Mouse (Mus musculus): ENCODE results near the gene Nudt8.
A peak's percentile ranks its signal among the peaks of the same experiment; 100 is the strongest.
"Not testable (repeated sequence)": the region's sequence is repeated elsewhere in the genome, so short reads cannot be mapped to it uniquely, and the experiment has no call there.

Gene Nudt8

GRCm38 (mm10) chr19:4000119-4000900, at the start of gene Nudt8, which contains the start of gene Gm49405:
Nudt8 (plus strand) TSS chr19:4000580.
Gm49405 (plus strand) TSS chr19:4000626.
- DNase-seq (ENCODE audit: low read depth, low spot score): peak; percentile 95

DNA sequence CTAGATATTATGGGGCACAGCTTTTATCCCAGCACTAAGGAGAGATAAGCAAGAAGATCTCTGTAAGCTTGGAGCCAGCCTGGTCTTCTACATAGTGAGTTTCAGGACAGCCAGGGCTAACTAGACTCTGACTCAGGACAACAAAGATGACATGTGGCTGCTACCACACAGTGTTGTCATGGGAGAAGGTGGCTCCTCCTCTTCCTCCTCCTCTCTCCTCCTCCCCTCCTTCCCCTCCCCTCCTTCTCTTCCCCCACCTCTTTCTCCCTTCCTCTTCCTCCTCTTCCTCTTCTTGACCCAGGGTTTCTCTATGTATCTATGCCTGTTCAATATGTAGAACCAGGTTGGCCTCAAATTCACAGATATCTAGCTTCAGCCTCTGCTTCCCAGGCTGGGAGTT, 48.9 kb upstream of the Nudt8 start:
- DNase-seq (ENCODE audit: low read depth, low spot score): no peak

- DNase-seq (ENCODE audit: low read depth, low spot score): no peak
Measured at GRCm38 (mm10) chr19:3952099-3952498, 48.3 kb upstream of the Nudt8 start.

DNA sequence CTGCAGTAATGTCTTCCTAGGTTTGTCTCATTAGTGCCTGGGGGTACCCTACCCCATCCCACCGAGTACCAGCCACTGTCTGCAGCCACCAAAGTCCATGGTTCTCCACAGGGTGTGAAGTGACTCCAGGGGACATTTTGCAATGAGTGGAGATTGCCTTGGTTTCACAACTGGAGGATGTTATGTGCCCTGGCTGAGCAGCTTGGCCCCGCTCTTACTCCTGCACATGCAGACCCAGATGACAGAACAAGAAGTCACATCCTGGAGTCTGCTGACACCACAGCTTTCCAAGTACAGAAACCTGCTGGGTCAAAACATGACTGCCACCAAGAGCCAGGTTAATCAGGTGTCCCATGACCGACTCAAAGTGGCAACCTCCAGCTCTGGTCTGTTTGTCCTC, 45.3 kb upstream of the Nudt8 start:
- DNase-seq (ENCODE audit: low read depth, low spot score): no peak

- no peak for DNase-seq (ENCODE audit: low read depth, low spot score)
Measured at GRCm38 (mm10) chr19:3955804-3956203, 44.6 kb upstream of the Nudt8 start.

GRCm38 (mm10) chr19:3957296-3958036, 42.9 kb upstream of the Nudt8 start:
- DNase-seq (ENCODE audit: low read depth, low spot score): not testable (repeated sequence)

DNA sequence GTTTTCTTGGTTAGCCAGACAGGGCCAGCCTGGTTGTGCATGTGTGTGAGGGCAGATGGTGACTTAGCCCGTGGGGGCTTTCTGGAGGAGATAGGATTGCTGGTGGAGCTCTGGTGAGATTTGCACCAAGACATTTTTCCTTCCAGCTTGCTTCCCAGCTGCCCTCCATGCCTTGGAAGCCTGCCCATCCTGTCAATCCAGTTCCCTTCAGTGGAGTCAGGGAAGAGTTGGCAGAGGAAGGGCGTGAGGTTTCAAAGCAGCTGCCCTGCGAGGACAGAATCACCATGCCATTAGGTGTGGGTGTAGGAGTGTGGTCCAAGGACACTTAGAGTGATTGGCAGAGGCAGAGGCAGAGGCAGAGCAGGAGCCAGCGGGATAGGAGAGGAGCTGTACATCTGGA, 41.9 kb upstream of the Nudt8 start, which contains the start of gene Aldh3b3:
Gene Aldh3b3, plus strand, starts transcription at position 176 of the 400 bp plus-strand sequence.
- no peak for DNase-seq (ENCODE audit: low read depth, low spot score)

DNA sequence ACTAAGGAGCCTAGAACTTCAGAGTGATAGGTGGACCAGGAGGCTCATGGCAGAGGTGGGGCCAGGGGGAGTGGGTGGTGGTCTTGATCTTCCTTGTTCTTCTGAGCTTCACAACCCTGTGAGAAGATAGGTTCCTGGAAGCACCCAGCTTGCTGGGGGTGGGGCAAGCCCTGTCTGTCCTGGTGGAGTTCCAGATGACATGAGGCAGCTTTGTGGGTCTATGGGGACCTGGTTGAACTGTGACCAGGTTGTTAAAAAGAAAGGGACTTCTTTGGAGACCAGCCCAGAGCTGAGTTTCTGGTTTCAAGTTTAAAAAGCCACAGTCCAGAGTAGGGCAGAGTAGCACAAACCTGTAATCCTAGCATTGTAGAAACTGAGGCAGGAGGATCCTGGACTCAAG, 41.4 kb upstream of the Nudt8 start:
- DNase-seq (ENCODE audit: low read depth, low spot score): no peak

GRCm38 (mm10) chr19:3960211-3960610, 40.2 kb upstream of the Nudt8 start:
- DNase-seq (ENCODE audit: low read depth, low spot score): no peak

- DNase-seq (ENCODE audit: low read depth, low spot score): not testable (repeated sequence)
Measured at GRCm38 (mm10) chr19:3961805-3962204, 38.6 kb upstream of the Nudt8 start.

DNA sequence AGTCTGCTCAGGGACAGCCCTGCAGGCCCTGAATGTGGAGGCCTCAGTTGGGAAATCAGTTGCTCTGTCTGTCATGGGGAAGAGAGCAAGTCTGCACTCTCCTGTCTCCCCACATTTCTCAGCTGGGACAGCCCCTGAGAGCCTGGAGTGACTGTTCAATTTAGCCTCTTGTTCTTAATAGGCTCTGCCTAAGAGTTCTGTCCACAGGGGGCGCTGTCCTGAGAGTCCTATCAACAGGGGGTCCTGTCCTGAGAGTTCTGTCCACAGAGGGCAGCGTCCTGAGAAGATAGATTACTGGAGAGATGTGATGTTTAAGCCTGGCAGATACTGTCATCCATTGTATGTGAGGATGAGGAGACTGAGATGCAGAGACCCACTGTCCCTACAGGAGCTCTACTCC, 37.9 kb upstream of the Nudt8 start:
- no peak for DNase-seq (ENCODE audit: low read depth, low spot score)

- DNase-seq (ENCODE audit: low read depth, low spot score): no peak
Measured at GRCm38 (mm10) chr19:3964030-3964429, 36.4 kb upstream of the Nudt8 start.

DNA sequence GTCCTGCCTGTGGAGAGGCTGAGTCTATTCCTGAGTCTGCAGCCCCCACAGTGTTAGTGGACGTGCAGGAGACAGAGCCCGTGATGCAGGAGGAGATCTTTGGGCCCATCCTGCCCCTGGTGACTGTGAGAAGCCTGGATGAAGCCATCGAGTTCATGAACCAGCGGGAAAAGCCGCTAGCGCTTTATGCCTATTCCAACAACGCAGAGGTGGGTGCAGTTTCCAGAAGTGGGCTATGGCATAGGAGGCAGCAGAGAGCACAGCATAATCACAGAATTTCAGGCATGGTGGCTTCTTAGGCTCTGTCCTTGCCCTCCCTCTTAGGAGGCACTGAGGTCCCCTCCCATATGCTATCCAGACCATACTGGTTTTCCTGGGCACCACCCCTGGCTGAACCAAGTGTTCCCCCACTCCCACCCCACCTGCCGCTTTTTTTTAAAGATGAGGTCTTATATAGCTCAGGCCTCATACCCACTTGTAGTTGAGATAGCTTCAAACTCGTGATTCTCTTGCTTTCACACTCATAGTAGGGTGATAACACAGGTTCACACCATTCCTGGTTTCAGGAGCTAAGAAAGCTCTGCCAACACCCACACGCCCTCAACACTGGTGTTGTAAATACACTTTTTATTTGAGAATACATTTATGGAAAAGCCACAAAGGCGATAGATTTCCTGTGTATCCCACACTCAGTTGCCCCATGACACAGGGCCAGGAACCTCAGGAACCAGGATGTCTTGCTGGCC, 33.9 kb upstream of the Nudt8 start:
- DNase-seq (ENCODE audit: low read depth, low spot score): no peak

GRCm38 (mm10) chr19:3967258-3967657, 33.1 kb upstream of the Nudt8 start:
- DNase-seq (ENCODE audit: low read depth, low spot score): no peak

DNA sequence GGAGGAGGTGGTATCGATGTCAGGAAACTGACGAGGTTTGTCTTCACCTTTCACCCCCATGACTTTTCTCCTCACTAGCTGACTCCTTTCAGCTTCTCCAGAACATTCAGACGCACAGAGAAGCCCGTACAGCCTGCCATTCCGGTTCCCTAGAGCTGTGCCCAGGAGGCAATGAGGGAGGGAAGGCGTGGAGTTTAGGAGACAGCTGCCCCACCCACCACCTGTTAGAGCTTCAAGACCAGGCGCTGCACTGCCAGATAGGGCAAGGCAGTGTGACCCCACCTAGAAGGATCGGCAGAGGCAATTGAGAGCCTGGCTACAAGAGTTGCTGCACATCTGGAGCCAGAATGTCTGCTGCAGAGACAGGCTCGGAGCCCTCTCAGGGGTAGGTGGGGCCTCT, 28.2 kb upstream of the Nudt8 start, which contains the start of gene Aldh3b2:
Gene Aldh3b2, plus strand, starts transcription at position 100 of the 400 bp plus-strand sequence.
- no peak for DNase-seq (ENCODE audit: low read depth, low spot score)

DNA sequence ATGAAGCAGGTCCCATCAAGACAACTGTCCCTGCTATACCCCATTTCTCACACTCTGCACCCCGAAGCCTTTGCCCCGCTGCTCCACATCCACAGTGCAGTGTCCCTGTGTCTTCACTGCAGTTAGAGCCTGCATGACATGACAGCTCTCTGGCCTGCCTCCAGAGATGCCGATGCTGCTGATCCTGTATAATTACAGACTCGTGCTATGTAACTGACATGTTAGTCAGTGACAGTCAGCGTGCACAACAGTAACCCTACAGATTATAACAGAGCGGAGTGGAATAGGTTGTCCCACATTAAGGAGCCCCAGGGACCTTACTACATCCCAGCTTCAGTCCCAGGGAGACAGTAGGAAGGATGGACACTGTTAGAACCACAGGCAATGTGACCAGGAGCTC, 25.8 kb upstream of the Nudt8 start:
- not testable (repeated sequence) for DNase-seq (ENCODE audit: low read depth, low spot score)

DNA sequence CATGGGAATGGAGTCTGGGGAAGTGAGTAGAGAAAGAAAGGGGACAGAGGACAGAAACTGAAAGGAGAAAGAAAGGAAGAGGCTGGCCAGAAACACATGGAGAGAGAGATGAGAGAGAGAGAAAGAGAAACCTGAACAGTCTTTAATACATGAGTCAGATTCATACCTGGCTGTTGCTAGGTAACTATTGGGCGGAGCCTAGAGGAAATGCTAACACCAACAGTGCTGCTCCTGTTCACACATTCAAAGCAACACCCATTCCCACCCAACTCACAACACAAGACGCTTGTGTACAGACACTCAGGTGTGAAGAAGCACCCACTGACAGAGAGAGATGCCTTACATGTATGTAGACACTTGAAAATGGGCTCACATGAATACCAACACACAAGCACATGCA, 24.5 kb upstream of the Nudt8 start:
- DNase-seq (ENCODE audit: low read depth, low spot score): no peak

DNA sequence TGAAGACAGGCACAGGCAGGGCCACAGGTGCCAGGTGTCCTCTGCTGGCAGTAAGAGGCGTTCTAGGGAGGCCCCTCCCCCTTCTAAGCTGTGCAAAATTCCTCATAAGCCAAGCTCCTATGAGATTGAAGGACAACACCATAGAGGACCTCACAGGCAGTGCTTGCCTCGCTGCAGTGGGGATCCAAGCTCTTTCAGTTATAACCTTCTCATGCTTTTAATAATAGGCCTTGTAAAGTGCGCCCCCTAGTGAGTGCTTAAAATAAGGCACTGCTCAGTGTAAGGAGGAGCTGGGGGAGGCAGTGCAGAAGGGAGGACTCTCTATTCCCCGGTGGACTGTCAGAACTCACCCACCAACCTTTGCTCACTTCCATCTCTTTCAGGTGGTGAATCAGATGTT, 20.1 kb upstream of the Nudt8 start:
- DNase-seq (ENCODE audit: low read depth, low spot score): peak; percentile 71

DNA sequence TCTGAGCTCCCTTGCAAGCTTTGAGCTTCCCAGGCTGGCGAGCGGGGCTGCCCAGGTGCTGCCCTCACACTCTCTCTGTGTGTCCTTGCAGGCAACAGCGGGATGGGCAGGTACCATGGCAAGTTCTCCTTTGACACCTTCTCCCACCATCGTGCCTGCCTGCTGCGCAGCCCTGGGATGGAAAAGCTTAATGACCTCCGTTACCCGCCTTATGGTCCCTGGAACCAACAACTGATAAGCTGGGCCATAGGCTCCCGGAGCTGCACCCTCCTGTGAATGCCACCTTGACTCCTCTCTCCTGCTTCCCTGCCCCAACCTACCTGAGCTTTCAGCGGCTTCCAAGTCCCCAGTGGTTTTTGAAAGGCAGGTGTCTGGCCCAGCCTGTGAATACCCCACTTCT, 19.5 kb upstream of the Nudt8 start:
- no peak for DNase-seq (ENCODE audit: low read depth, low spot score)

DNA sequence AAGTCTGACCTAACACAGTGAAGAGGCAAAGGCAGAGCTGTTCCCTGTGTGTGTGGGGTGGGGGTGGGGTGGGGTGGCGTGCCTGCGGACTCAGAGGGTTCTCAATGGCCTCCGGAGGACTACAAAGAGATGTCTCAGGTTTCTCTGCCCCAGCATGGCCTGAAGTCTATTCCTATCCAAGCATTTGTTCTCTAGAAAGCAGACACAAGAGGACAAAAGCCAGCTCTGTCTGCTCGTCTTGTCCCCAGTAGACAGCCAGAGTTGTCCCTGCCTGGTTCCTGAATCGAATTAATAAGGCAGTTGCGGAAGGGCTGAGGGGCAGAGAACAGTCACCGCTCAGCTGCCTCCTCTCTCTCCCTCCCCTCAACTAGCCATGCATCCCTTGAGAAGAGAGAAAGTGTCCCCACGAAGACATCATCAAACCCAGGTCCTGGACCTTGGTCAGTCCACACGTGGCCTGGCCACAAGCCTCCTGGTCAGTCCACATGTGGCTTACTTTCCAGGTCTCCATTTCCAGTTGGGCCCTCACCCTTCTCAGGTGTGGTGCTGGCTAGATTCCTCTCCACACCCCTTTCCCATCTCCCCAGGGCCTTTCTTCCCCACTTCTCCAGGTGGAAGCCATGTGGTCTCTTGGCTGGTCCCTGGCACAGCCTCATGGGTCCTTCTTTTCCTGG, 16.7 kb upstream of the Nudt8 start:
- DNase-seq (ENCODE audit: low read depth, low spot score): no peak

- DNase-seq (ENCODE audit: low read depth, low spot score): no peak
Measured at GRCm38 (mm10) chr19:3985261-3985681, 15.1 kb upstream of the Nudt8 start.

All from skeletal muscle tissue, adult 2 months (tissue).